Mouse (Mus musculus) ES-E14 (cell line): ENCODE measurements at regions not wholly inside any gene's neighbourhood (a gene's known extent, or its start where the extent isn't known, plus 50 kb on each side); places are given as distances from the start of the nearest gene placed in this dataset.

ENCODE experiments used
- DNase-seq: peaks from one replicate; pipeline ENCODE4 v3.0.0-alpha.2; 2013; ENCODE audit warnings: low read depth, low spot score
- H3K27ac ChIP-seq: 2 replicates; pipeline ENCODE4 v1.5.1; 2012; ENCODE audit warnings: low read depth, mild to moderate bottlenecking, low read length, moderate library complexity, mixed read lengths; ENCODE audit not compliant: poor library complexity, insufficient read depth, severe bottlenecking
- H3K36me3 ChIP-seq: 2 replicates; pipeline ENCODE4 v1.6.1; 2012; ENCODE audit warnings: mild to moderate bottlenecking, low read length, moderate library complexity, mixed read lengths; ENCODE audit not compliant: control insufficient read depth, poor library complexity, insufficient read depth, severe bottlenecking
- H3K4me1 ChIP-seq, 2 experiments: fragments of 150-350 bp in 1 of 2; sonication (generic) in 1 of 2; 2 replicates each; pipeline ENCODE4 v1.6.1; 2012; ENCODE audit warnings: low read length in 2 of 2, mild to moderate bottlenecking in 1 of 2, mixed read lengths in 1 of 2; ENCODE audit not compliant: control insufficient read depth in 2 of 2, insufficient read depth in 2 of 2, poor library complexity in 1 of 2
- H3K4me3 ChIP-seq, 2 experiments: fragments of 150-350 bp in 1 of 2; sonication (generic) in 1 of 2; 2 replicates each; pipeline ENCODE4 v1.5.1; 2012; ENCODE audit warnings: low read length in 2 of 2, low read depth in 1 of 2, mild to moderate bottlenecking in 1 of 2, mixed read lengths in 1 of 2; ENCODE audit not compliant: insufficient read depth in 1 of 2, poor library complexity in 1 of 2, severe bottlenecking in 1 of 2
- H3K9ac ChIP-seq: 2 replicates; pipeline ENCODE4 v1.6.1; 2012; ENCODE audit warnings: low read depth, mild to moderate bottlenecking, low read length, mixed read lengths; ENCODE audit not compliant: poor library complexity, insufficient read depth, severe bottlenecking
- H3K9me3 ChIP-seq: fragments of 150-350 bp; sonication (generic); 2 replicates; pipeline ENCODE4 v1.6.1; 2012; ENCODE audit warnings: low read depth, mild to moderate bottlenecking, low read length; ENCODE audit not compliant: control insufficient read depth, insufficient read depth
- CHD2 ChIP-seq: IDR thresholded peaks from 2 replicates; pipeline ENCODE4 v1.6.1; 2014; ENCODE audit warnings: mild to moderate bottlenecking, low read depth, low read length, inconsistent platforms
- HCFC1 ChIP-seq: IDR thresholded peaks from 2 replicates; pipeline ENCODE4 v1.6.1; 2012; ENCODE audit warnings: low read length, inconsistent platforms, borderline replicate concordance; ENCODE audit not compliant: insufficient read depth
- MAFK ChIP-seq: IDR thresholded peaks from 2 replicates; pipeline ENCODE4 v1.6.1; 2014; ENCODE audit warnings: mild to moderate bottlenecking, low read depth, low read length, inconsistent platforms; ENCODE audit not compliant: insufficient read depth
- ZC3H11A ChIP-seq: IDR thresholded peaks from 2 replicates; pipeline ENCODE4 v1.6.1; 2012; ENCODE audit warnings: low read depth, mild to moderate bottlenecking, inconsistent platforms, low read length, borderline replicate concordance
- ZNF384 ChIP-seq: IDR thresholded peaks from 2 replicates; pipeline ENCODE4 v1.6.1; 2012; ENCODE audit warnings: low read depth, low read length, inconsistent platforms
- in situ Hi-C, 2 experiments: fragments of 600-800 bp; cut with MboI; formaldehyde crosslinking; loops; one replicate each; pipeline ENCODE4 v1.15.1; 2025; ENCODE audit warnings: low sequenced_read_pairs in 2 of 2, inconsistent platforms in 1 of 2; ENCODE audit not compliant: unreplicated experiment in 2 of 2

GRCm38 (mm10) chr1:5220668-5221408, 413.1 kb downstream of the Gm37988 start:
- Histone ChIP-seq H3K27ac (no peak overlapping the region), H3K9ac (no peak overlapping the region), H3K36me3 (no peaks in the 10 kb centered on the region), H3K4me1 (peaks cover 2% of the 10 kb centered on the region in 2 experiments; a peak in 1 of 4 replicates), H3K9me3 (no peaks in the 10 kb centered on the region), H3K4me3 (no peak overlapping the region)
- in situ Hi-C loops = no loop called here
- TF ChIP-seq CHD2 = no peak
- DNase-seq = no peak

DNA sequence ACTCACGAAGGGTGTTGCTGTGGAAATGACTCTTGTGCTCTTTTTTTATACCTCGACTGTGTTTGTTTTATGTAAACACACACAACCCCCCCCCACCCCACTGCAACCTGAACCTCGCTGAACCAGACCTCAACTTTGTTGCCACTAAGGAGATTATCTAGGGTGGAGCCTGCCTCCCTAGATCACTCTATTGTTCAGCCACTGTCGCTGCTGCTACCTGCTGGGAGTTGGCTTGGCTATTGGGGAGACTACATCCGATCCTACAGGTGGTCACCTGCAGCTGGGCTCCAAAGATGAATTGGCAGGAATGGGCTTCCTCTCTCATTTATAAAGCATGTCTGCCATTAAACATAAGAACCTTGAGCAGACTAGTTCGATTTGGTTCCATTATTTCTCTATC, 420.2 kb downstream of the Gm37988 start:
- DNase-seq = peak; percentile 2
- Histone ChIP-seq H3K36me3 (no peaks in the 10 kb centered on the region; the same call in 1 of the 2 replicates), H3K27ac (no peak overlapping the region), H3K9ac (no peak overlapping the region), H3K9me3 (no peaks in the 10 kb centered on the region), H3K4me1 (peaks cover 8 to 11% of the 10 kb centered on the region in 2 experiments; a peak in 3 of 4 replicates), H3K4me3 (no peak overlapping the region)
- TF ChIP-seq MAFK (no peak), CHD2 (no peak), ZNF384 (no peak), ZC3H11A (no peak), HCFC1 (no peak)
- in situ Hi-C loops = no loop called here

DNA sequence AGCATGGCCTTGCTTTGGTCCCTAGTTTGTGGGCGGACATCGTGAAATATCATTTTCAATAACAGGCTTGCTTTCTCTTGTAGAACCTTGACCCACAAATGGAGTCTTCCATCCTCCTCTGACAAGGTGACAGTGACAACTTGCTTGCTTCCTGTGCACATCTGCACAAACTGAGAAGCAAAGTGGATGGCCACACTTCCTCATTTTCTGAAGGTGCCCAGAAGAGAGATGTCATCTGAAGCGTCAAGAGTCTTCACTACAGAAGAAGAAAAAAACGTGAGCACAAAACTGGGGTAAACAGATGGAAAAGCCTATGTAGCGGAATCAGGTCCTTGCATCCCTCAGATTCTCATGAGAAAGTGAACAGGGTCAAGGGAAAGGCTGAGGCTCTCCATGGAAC, 423.5 kb downstream of the Gm37988 start:
- no peak for DNase-seq
- TF ChIP-seq CHD2 (no peak), ZC3H11A (no peak), ZNF384 (no peak), MAFK (no peak), HCFC1 (no peak)
- H3K9me3 ChIP-seq = no peaks in the 10 kb centered on the region
- peaks cover 6 to 12% of the 10 kb centered on the region in 2 experiments; a peak in 3 of 4 replicates for H3K4me1 ChIP-seq
- H3K36me3 ChIP-seq = no peaks in the 10 kb centered on the region; the same call in 1 of the 2 replicates
- in situ Hi-C loops = no loop called here
- H3K9ac ChIP-seq = no peak overlapping the region
- H3K27ac ChIP-seq = no peak overlapping the region
- H3K4me3 ChIP-seq = no peak overlapping the region

- TF ChIP-seq ZNF384 = no peak
- TF ChIP-seq ZC3H11A = no peak
- TF ChIP-seq HCFC1 = no peak
- no peak for TF ChIP-seq MAFK
- no peak for TF ChIP-seq CHD2
- in situ Hi-C loops = no loop called here
- peaks cover 5 to 12% of the 10 kb centered on the region in 2 experiments; a peak in 3 of 4 replicates for H3K4me1 ChIP-seq
- H3K4me3 ChIP-seq = no peak overlapping the region
- no peak overlapping the region for H3K27ac ChIP-seq
- no peaks in the 10 kb centered on the region; the same call in 1 of the 2 replicates for H3K36me3 ChIP-seq
- no peaks in the 10 kb centered on the region for H3K9me3 ChIP-seq
- H3K9ac ChIP-seq = no peak overlapping the region
- DNase-seq = peak; percentile 13
Measured at GRCm38 (mm10) chr1:5231961-5232846, 424.5 kb downstream of the Gm37988 start.
